Mouse (Mus musculus) CD8-positive naive resting alpha-beta T cell, adult 2 months (primary cell): Measurements from ENCODE around the gene 3110082J24Rik.

ENCODE experiments used
- DNase-seq, 2 experiments: peaks; one replicate each; pipeline ENCODE4 v3.0.0; 2022; ENCODE audit warnings: low read depth in 2 of 2, low spot score in 2 of 2

3110082J24Rik gene

DNA sequence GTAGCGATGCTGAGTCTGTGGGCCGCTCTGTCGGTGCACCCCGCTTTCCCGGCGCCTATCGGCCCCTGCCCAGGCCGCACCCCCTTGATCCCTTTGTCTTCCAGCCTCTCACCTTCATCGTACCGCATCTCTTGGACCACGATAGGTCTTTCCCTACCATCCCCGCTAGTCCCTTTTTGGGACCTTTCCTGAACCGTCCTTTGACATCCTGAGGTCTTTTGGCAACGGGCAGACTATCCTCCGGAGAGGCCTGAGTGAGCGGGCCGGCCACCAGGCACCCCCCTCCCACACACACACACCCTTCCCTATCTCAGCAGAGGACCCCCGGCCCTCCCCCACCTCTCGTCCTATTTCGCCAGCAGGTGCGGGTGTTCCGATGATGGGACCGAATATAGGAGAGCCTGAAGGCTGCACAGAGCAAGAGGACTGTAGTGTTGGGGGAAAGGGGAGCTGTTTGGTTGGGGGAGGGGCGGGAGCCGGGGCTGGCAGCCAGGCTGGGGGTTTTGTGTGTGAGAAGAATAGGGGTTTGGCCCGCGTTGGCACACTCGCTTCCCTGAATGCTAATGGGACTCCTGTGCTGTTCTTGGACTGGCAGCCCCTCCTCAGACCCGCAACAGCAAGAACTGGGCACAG, at the start of gene 3110082J24Rik:
3110082J24Rik (minus strand) TSS at position 419 of the 633 bp plus-strand sequence.
- DNase-seq: no peak

DNA sequence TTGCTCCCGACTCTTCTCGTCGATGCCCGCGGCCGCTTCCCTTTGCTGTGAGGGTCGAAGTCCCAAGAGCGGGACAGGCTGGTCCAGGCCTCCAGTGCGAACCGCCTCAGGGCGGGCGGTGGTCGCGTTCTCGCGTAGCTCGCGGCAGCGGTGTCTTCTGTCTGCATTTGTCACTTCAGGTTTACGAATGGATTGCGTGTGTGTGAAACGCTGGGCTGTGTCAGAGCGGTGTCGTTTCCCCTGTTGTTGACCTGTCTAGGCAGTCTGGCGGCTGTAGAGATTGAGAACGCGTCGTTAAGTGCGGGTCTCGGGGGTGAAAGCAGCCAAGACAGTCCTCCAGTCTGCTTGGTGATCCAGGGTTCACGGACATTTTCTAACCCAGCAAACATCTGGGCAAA, 49.5 kb upstream of the 3110082J24Rik start:
- DNase-seq: no peak

DNA sequence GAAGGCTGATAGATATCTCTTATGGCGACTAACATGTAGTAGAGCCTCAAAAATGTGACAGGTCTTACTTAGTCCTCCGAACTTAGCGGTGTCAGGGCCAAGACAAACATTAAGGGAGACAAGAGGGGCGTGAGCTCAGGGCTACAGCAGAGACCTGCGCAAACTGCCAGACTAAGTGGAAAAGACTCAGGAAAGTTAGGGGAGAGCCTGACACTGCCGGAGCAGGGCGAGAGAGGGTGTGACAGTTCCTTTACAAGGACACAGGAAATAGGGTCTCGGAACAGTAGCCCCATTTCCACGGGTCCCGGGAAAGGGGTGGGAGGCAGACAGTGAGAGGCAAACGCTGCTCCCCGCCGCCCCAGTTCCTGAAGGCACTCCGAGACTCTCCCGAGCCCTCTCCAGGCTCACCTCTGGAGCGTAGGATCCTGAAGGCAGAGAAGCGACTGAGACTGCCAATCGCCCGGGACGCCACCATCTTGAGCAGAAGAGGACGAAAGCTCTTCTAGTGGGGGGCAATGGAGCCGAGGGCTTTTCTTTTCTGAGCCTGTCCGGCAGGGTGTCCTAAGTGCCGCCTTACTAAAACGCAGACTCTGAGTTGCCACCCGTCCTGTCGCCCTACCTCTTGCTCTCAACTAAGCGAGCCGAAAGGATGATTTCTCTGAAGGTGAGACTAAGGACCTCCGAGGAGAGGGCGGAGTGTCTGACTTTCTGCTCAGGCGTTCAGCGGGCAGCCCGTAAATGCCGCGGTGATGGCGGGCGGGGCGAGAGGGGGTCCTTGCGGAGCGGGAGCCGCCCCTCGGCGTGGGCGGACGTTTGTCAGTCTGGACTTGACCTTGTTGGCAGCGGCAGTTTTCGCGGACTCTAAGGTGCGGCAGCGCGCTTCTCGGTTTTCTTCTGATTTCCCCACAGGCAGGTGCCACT, 48.8 kb upstream of the 3110082J24Rik start, which contains the start of the genes Hadha and Hadhb:
Hadha (minus strand) TSS at position 689 of the 921 bp plus-strand sequence.
Hadhb (plus strand) TSS at position 775 of the 921 bp plus-strand sequence.
- DNase-seq: peak; percentile 93 to 96

DNA sequence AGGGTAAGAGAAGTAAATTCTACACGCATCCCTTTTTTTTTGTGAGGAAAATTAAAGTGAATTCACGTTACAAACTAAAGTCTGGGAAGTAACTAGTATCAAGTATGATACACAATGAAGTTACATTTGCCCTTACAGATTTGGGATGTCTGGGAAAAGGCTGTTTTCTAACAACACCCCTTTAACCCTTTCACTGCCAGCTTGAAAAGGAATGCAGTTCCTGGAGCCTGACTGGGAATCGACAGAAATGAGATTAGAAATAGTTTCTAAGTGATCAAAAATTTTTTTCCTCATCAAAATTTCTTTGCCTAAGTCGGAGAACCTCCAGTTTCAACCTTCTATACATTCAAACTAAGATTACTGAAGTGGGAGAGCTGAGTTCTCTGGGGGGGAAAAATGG, 48.1 kb upstream of the 3110082J24Rik start:
- DNase-seq: no peak

DNA sequence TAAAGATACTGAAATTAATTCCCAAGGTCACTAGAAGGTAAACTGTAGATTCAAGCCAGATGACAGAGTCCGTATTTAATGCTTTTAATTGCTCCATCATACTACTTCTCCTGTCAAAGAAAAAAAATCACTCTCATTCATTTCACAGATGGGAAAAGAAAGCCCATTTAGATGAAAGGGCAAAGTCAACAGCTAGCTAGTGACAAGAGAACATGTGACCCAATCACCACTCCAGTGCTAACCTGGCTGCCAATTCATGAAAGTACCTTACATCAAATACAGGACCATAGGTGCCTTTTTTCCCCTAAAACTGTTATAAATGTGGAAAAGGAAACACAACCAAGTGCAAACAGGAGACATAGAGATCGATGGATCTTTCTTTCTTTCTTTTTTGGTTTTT, 47.3 kb upstream of the 3110082J24Rik start:
- DNase-seq: no peak

DNA sequence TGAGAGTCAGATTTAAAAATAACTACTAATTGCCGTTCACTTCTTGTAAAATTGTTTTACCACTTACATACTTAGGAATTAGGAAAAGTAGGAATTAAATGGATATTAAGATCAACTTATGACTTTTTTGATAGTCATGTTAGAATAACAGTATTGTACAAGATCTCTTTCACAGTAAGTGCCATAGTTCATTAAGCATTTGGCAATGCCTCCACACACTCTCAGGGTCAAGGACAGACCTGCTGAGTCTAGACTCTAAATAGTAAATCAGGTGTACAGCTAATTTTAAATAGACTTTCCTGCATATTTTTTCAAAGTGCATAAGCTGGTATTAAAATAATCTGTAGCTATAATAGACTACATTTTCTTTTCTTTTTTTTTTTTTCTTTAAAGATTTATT, 46.5 kb upstream of the 3110082J24Rik start:
- DNase-seq: no peak

DNA sequence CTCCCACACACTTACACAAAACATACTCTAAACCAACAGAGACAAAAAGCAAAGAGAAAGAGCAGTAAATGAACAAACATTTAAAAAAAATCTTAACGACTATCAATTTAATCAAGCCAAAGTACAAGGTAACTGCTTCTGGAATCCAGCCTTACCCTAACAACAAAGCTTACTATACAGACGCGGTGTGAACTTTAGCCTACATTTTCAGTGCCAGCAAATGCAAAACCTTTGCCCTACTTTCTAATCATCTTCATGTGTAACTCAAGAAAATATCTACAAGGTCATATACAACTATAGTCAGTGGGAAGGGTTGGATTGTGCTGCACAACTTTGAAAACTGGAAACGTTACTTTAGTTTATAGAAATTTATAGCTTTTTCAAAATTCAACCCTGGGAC, 46.1 kb upstream of the 3110082J24Rik start:
- DNase-seq: no peak

DNA sequence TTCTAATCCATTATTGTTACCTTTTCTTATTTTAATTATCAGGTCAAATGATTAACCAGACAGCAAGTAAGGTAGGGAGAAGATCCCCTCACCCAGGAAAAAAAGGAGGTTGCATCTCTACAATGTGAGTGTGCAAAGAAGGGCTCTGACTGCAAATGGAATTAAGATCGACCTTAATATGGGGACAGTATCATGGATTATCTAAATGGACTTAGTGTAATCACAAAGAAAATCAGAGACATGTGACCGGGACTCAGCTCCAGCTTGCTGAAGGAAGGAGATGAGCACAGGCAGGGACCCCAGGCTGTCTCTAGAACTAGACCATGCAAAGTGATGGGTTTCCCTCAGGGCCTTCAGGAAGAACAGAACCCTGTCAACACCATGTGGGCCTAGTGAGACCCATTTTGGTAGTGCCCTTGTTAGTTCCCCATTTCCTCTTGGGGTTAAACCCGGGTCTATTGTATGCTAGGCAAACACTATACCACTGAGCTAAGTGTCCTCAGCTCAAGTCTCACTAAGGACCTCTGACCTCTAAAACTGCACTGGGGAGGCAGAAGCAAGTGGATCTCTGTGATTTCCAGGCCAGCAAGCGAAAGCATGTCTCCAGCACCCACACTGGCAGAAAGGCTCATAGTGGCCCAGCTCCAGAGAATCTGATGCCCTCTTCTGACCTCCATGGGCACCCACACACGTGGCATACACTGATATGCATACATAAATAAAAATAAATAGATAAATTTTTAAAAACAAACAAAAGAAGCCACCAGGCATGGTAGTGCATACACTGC, 42.4 kb upstream of the 3110082J24Rik start:
- DNase-seq: no peak

DNA sequence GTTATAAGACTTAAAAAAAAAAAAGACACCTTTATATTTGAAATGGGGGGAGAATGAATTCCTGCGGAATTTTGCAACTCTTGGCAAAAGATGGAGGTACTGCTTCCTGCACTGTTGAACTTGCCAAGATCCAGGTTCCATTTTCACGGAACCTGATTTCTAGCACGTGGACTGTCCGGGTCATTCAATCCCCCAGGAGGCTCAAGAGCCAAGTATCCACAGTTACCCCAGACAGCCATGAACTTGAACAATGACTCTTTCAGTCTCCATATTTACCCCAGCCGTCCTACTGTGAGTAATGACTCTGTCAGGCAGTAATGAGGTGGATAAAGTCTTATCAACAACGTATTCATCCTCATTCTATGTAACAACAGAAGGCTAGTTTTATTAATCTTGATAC, 40.6 kb upstream of the 3110082J24Rik start:
- no peak for DNase-seq

DNA sequence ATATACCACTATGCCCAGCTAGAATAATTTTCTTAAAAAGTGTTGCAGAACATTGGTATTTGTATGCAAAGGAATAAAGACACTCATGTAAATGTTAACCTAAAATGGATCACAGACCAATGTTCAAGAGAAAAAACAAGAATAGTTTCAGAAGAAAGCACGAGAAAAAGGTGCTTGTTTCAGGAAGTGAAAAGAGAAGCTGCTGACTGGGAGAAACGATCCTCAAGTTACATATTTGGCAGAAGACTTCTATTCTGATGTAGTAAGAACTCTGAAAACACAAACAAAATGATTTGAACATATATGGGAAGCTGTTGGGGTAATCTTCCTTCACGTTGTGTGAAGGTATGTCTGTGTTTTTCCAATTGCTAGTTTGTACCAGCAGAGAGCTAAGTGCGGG, 32.3 kb upstream of the 3110082J24Rik start:
- DNase-seq: no peak

DNA sequence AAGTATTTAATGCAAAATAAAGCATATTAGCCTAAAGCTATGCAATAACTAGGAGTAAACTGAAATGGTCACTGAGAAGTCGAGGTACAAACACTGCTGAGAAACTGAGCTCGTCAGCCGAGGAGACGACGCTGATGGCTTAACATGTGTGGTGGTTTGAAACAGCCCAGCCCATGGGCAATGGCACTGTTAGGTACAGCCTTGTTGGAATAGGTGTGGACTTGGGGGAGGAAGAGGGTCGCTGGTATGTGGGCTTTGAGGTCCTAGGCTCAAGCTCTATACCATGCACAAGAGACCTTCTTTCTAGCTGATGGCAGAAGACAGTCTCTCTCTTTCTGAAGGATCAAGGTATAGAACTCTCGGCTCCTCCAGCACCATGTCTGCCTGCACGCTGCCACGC, 31.4 kb upstream of the 3110082J24Rik start:
- no peak for DNase-seq

DNA sequence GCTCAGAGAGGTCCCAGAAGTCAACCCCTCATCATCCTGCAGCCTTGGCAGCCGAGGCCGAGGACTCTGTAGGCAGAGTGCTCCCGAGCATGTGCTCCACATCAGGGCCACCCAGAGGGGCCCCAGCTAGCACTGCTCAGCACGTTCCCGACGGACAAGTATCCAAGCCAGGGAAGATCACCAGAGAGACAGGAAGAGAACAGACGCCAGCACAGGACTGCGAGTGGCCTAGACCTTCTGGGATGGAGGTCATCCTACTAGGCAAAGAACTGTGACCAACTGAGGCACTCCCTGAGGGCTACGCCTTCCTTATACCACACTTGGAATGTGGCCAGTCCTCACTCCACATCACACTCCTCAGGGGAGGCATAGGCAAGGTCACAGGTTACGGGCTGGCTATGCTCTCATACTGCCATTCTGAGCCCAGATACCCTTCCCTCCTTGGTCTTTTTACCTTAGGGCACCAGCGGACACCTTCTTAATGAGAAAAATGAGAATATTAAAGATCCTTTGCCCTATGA, 29.9 kb upstream of the 3110082J24Rik start:
- no peak for DNase-seq

DNA sequence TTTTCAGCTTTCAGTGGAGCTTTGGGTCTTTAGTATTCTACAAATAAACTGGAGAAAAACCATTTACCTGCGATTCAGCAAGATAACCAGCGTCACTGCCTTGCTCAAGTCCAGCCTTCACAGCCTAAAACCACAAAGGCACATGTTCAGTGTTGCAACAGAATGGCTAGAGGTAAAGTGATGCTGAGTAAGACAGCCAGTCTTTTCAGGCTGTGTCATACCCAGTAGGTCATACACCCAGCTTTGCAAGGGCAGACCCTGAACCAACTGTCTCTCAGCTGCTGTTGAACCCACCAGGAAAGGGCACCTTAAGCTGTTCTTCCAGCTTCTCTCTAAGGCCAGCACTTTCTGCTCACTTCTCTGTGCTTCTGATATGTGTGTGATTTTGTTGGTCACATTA, 26.3 kb upstream of the 3110082J24Rik start:
- DNase-seq: no peak

DNA sequence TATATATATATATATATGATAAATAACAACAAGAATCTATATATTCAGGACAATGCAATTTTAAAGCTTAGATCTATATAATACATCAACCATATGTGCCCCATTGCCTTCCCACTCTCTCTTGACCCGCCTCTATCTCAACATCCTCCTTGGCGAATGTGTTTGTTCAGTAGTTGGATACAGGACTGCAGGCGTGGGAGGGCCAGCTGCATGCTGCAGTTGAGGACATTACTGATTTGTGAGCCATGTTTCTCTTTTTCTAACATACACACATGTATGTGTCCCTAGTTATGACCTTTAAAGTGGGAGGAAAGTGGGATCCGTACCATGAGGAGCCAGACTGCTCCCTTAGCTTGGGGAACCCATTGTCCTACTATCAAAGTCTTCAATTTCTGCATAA, 25.4 kb upstream of the 3110082J24Rik start:
- no peak for DNase-seq

DNA sequence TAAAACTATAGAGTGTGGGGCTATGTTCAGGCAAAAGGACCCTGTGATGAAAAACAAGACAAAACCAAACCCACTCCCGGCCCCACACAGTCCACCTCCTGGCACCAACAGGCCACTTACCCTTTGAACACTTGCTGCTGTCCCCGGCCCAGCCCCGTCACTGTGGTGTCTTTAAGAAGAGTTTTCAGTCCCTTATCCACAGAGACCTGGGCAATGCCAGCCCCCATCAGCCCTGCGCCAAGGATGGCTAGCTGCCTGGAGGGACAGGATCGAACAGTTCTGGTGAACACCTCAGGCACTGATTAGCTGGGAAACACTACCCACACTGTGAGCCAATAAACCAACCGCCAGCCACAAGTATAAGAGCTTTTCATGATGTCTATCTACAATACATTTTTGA, 22.8 kb upstream of the 3110082J24Rik start:
- DNase-seq: no peak

DNA sequence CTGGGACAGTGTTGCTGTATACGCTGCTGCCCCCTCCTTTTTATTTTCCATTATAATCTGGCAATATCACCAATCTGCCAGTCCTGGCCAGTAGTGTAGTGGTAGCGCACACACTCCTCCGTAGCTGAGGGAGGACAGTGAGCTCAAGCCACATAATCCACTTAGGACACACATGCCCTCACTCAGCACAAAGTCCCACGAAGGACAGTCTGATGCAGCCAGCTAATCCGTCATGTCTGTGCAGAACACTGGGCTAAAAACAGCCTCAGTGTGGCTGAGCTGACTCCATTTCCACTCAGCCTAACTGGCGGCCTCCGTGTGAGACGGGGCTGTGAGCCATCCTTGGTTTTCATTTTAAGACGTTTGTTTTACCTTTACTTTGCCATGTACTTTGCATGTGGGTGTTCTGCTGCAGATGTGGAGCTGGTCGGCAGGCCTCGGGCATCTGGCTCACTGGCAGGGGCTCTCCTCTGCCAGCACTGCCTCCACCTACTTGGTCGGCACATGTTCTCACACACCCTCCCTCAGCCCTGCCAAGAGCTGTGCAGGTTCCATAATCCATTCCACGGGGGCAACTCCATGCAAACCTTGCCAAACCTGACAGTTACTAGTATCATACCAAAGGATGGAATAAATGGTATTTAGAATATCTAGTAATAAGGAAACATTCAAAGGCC, 22.2 kb upstream of the 3110082J24Rik start:
- DNase-seq: no peak

DNA sequence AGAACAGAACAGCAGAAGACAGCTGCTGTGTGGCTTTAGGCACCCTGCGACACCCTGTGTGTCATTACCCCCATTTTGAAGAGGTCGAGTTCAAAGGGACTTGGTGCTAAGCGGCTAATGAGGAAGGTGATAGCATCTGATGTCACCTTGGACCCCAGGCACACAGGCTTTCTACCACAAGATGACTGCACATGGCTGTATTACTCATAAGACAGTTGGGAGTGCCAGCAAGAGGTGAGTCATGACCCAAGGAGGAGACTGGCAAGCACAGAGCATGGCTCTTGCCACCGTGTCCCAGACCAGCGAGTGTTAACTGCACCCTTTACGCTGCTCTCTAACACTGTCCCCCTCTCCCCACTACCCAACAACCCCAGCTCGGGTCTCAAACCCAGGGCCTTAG, 20.9 kb upstream of the 3110082J24Rik start:
- DNase-seq: no peak

DNA sequence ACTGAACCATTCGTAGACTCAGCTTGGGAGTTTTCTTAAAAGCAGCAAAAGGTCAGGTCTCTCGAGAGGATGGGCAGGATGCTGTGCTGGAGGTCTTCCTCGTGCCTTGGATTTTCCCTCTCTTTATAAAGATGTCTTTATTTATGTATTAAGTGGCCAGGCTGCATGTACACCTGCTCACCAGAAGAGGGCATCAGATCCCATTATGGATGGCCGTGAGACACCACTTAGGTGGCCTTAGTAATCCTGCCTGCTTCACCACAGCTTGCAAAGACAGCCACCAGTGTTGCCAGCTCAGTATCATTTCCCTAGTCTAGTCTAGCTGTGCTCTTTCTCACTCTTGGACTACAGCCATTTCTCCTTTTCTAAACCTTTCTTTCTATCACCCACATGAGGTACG, 19.7 kb upstream of the 3110082J24Rik start:
- no peak for DNase-seq

DNA sequence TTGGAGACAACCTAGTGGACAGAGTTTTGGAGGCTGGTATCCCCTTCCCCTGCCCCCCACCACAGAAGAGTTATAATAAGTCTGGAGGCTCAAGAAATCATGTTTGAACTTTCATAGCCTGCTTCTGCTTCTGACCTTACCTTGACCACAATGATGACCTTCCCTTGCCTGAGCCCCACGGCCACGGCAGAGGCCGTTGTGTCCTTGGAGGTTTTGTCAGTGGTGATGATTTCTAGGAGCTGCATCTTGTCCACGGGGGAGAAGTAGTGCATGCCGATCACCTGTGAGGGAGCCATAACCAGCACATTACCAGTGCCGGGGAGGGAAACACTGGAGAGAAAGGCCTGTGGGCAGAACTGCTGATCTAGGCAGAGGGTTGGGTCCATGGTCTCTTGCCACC, 16.6 kb upstream of the 3110082J24Rik start:
- no peak for DNase-seq

DNA sequence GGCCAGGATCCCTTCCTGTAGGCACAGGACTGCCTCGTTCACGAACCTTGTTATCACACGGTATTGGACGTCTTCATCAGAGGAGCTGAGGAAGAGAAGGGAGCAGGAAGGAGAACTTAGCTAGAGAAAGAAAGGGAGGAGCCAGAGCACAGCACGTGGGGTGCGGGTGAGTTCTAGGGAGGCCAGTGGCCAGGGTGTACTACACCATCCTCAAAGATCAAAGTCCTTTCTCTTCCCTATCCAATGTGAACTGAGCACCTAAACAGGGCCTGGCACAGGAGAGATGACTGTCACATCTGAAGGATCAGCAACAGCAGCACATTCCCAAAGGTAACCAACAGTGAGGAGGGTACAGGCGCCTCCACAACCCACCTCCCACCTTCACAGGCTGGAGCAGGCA, 14.2 kb upstream of the 3110082J24Rik start:
- no peak for DNase-seq

DNA sequence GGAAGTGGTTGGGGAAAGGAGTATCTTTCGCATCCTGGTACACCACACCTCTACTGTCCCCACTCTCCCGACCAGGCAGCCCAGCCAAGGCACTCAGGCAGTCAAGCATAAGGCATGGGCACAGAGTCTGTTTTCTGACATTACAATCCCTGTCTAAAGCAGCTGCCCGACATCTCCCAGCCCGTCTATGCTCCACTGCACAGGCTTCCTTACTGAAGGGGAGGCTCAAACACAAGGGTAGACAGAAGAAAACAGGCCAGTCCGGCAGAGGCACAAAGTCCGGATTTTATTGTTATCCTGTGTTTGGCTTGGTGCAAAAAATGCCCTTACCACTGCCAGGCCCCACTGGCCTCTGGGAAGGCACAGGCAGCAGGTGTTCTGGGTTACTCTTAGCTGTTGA, 13.3 kb upstream of the 3110082J24Rik start:
- no peak for DNase-seq
